Mouse (Mus musculus) forebrain, embryonic 13.5 days (tissue): ENCODE measurements around the gene Il25. TPM values are rescaled to one million over a fixed set of nuclear protein-coding genes. Genes with fewer than 3 reads are reported as not detected.
"Not testable (repeated sequence)": the region's sequence is repeated elsewhere in the genome, so short reads cannot be mapped to it uniquely, and the experiment has no call there.

Experiments
- ATAC-seq: fragments of 200-750 bp; cut with Nextera tagmentation; 2 replicates; pipeline ENCODE4 v1.8.0; 2017
- H3K27ac ChIP-seq: fragments of 300-500 bp; sonication (generic); 2 replicates; pipeline ENCODE4 v1.5.1; 2015; ENCODE audit warnings: inconsistent platforms, mild to moderate bottlenecking, moderate library complexity
- H3K27me3 ChIP-seq: fragments of 300-500 bp; sonication (generic); 2 replicates; pipeline ENCODE4 v1.6.1; 2015; ENCODE audit warnings: mild to moderate bottlenecking, inconsistent platforms
- H3K36me3 ChIP-seq: fragments of 300-500 bp; sonication (generic); 2 replicates; pipeline ENCODE4 v1.6.1; 2015; ENCODE audit warnings: mild to moderate bottlenecking, inconsistent platforms; ENCODE audit not compliant: poor library complexity, severe bottlenecking
- H3K4me1 ChIP-seq: fragments of 300-500 bp; sonication (generic); 2 replicates; pipeline ENCODE4 v1.6.1; 2015; ENCODE audit warnings: inconsistent platforms
- H3K4me2 ChIP-seq: fragments of 300-500 bp; sonication (generic); 2 replicates; pipeline ENCODE4 v1.6.1; 2015; ENCODE audit warnings: inconsistent platforms, mild to moderate bottlenecking, moderate library complexity
- H3K4me3 ChIP-seq: fragments of 300-500 bp; sonication (generic); 2 replicates; pipeline ENCODE4 v1.5.1; 2015; ENCODE audit warnings: mild to moderate bottlenecking, inconsistent platforms
- H3K9ac ChIP-seq: fragments of 300-500 bp; sonication (generic); 2 replicates; pipeline ENCODE4 v1.6.1; 2015; ENCODE audit warnings: mild to moderate bottlenecking, inconsistent platforms
- H3K9me3 ChIP-seq: fragments of 300-500 bp; sonication (generic); replicated peaks from 2 replicates; pipeline ENCODE4 v1.6.1; 2016; ENCODE audit warnings: inconsistent platforms
- WGBS: fragments of 180-500 bp; shearing (Covaris S2); methylation state at CpG from one replicate; pipeline ENCODE4 v1.1.7; 2015; 5-methylcytosine and 5-hydroxymethylcytosine counted together
- polyA plus RNA-seq: library from polyadenylated mRNA; unstranded; fragments of >200 nt; fragmentation: Nextera tagmentation; extraction: Ambion mirVana; gene quantifications from 2 replicates; pipeline ENCODE4 v1.2.1, GENCODE M21; 2015

Il25 gene
- polyA plus RNA-seq, 1 experiment from 2014 or later, result 0.52 TPM

DNA sequence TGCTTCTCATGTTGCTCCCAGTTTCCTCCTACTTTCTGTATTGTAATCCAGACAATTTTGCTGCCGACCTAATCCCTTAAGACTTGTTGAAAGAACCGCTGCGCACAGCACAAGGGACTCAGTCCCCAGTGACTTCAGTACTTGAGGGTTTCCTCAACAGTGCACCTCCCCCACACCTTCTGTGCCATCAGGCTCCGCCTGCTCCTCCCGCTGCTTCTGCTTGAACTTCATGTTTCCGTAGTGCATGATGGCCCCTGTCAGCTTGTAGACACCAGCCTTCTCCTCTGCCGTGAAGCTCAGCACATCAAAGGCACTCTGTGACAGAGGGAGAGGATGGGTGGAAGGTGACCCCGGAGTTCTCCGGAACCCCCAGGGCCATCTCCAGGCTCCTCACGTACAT is 28.3 kb downstream of the Il25 start:
- WGBS, result 73% methylated on average over 10 of the region's 10 CpGs
- H3K4me3 ChIP-seq, result no peak overlapping the region
- no peaks in the 10 kb centered on the region for H3K27me3 ChIP-seq
- no peak overlapping the region for H3K9ac ChIP-seq
- H3K4me2 ChIP-seq, result no peak overlapping the region
- H3K4me1 ChIP-seq, result no peaks in the 10 kb centered on the region
- no peak for ATAC-seq
- H3K27ac ChIP-seq, result no peak overlapping the region
- no peaks in the 10 kb centered on the region for H3K36me3 ChIP-seq
- H3K9me3 ChIP-seq, result no peaks in the 10 kb centered on the region

GRCm38 (mm10) chr14:54961487-54961886 is 29.0 kb downstream of the Il25 start:
- WGBS, result 85% methylated on average over 5 of the region's 5 CpGs

GRCm38 (mm10) chr14:54962714-54963113 is 30.2 kb downstream of the Il25 start:
- Histone ChIP-seq H3K9ac (no peak overlapping the region), H3K27me3 (no peaks in the 10 kb centered on the region), H3K27ac (no peak overlapping the region), H3K36me3 (no peaks in the 10 kb centered on the region), H3K4me1 (no peaks in the 10 kb centered on the region), H3K4me2 (no peak overlapping the region), H3K4me3 (no peak overlapping the region), H3K9me3 (no peaks in the 10 kb centered on the region)
- ATAC-seq, result no peak
- WGBS, result 88% methylated on average over 7 of the region's 7 CpGs

More at GRCm38 (mm10) chr14:54961487-54961886, 29.0 kb downstream of the Il25 start:
- no peaks in the 10 kb centered on the region for H3K36me3 ChIP-seq
- H3K4me1 ChIP-seq, result no peaks in the 10 kb centered on the region
- H3K9me3 ChIP-seq, result no peaks in the 10 kb centered on the region
- H3K4me3 ChIP-seq, result no peak overlapping the region
- H3K27ac ChIP-seq, result no peak overlapping the region
- no peak overlapping the region for H3K9ac ChIP-seq
- no peak overlapping the region for H3K4me2 ChIP-seq
- ATAC-seq, result no peak
- no peaks in the 10 kb centered on the region for H3K27me3 ChIP-seq

- no peaks in the 10 kb centered on the region for H3K9me3 ChIP-seq
- H3K27ac ChIP-seq, result no peak overlapping the region
- no peaks in the 10 kb centered on the region for H3K4me1 ChIP-seq
- H3K9ac ChIP-seq, result no peak overlapping the region
- no peaks in the 10 kb centered on the region for H3K27me3 ChIP-seq
- no peak overlapping the region for H3K4me3 ChIP-seq
- 88% methylated on average over 11 of the region's 11 CpGs for WGBS
- H3K4me2 ChIP-seq, result no peak overlapping the region
- ATAC-seq, result no peak
- H3K36me3 ChIP-seq, result no peaks in the 10 kb centered on the region
These were observed 31.2 kb downstream of the Il25 start for GRCm38 (mm10) chr14:54963727-54964126.

GRCm38 (mm10) chr14:54965044-54965443 is 32.5 kb downstream of the Il25 start:
- ATAC-seq, result no peak
- no peak overlapping the region for H3K9ac ChIP-seq
- no peak overlapping the region for H3K27ac ChIP-seq
- H3K9me3 ChIP-seq, result no peaks in the 10 kb centered on the region
- no peaks in the 10 kb centered on the region for H3K36me3 ChIP-seq
- no peak overlapping the region for H3K4me2 ChIP-seq
- no peaks in the 10 kb centered on the region for H3K4me1 ChIP-seq
- no peak overlapping the region for H3K4me3 ChIP-seq
- no peaks in the 10 kb centered on the region for H3K27me3 ChIP-seq
- 91% methylated on average over 15 of the region's 15 CpGs for WGBS

- 84% methylated on average over 6 of the region's 6 CpGs for WGBS
- no peak overlapping the region for H3K9ac ChIP-seq
These were observed 33.1 kb downstream of the Il25 start for GRCm38 (mm10) chr14:54965631-54966030.

GRCm38 (mm10) chr14:54966320-54966977 is 34.0 kb downstream of the Il25 start, which contains the start of gene Myh6:
Myh6 (minus strand) TSS chr14:54966927.
- no peak for ATAC-seq
- no peak within 1 kb of the TSS for H3K4me2 ChIP-seq
- H3K9ac ChIP-seq, result no peak within 1 kb of the TSS
- no peaks in the 10 kb centered on the region for H3K9me3 ChIP-seq
- no peak within 1 kb of the TSS for H3K4me3 ChIP-seq
- no peaks in the 10 kb centered on the region for H3K36me3 ChIP-seq
- H3K4me1 ChIP-seq, result no peaks in the 10 kb centered on the region
- WGBS, result 75% methylated on average over 7 of the region's 7 CpGs
- no peaks in the 10 kb centered on the region for H3K27me3 ChIP-seq
- no peak within 1 kb of the TSS for H3K27ac ChIP-seq

More at GRCm38 (mm10) chr14:54965631-54966030, 33.1 kb downstream of the Il25 start:
- no peaks in the 10 kb centered on the region for H3K27me3 ChIP-seq
- H3K9me3 ChIP-seq, result no peaks in the 10 kb centered on the region
- no peaks in the 10 kb centered on the region for H3K36me3 ChIP-seq
- no peak overlapping the region for H3K27ac ChIP-seq
- H3K4me3 ChIP-seq, result no peak overlapping the region
- H3K4me1 ChIP-seq, result no peaks in the 10 kb centered on the region
- no peak for ATAC-seq
- no peak overlapping the region for H3K4me2 ChIP-seq

DNA sequence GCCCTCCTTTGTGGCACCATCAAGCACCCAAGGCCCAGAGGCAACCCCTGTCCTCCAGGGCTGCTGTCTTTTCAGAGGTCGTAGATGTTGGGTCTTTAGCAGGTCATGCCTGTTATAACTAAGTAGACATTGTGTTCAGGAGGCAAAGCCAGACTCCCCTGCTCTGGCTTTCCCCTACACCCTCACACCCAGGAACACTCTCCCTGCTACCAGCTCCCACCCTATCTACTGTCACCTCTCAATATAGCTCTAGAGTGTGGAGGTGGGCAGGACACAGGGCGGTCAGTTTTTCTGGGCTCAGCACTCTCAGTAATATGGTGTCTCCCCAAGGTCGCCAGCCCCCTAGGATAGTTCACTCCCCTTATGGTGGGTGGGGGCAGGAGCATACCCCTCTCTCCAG is 35.4 kb downstream of the Il25 start:
- Histone ChIP-seq H3K4me1 (no peaks in the 10 kb centered on the region), H3K27ac (no peak overlapping the region), H3K4me3 (no peak overlapping the region), H3K9ac (no peak overlapping the region), H3K9me3 (no peaks in the 10 kb centered on the region), H3K36me3 (no peaks in the 10 kb centered on the region), H3K4me2 (no peak overlapping the region), H3K27me3 (no peaks in the 10 kb centered on the region)
- WGBS, result 91% methylated on average over 3 of the region's 3 CpGs
- no peak for ATAC-seq

DNA sequence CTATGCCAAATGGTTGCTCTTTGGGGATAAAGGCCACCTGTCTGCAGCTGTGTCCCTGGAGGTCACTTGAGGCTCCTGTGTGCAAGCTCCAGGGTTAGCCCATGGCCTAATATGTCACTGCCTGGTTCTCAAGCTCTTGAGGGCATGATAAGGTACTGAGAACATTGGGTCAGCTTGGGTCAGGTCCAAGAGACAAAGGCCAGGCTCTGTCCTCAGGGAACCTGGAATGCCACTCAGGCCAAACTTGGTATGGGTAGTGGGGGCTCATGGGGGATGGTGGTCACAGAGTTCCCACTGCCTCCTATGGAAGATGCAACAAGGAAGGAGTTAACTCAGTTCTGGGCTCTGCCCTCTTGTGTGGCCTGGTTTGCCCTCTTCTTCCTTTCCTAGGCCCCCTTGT is 35.8 kb downstream of the Il25 start:
- ATAC-seq, result no peak
- no peaks in the 10 kb centered on the region for H3K36me3 ChIP-seq
- H3K9ac ChIP-seq, result no peak overlapping the region
- 0 out of 2 replicates have a peak, but pooled peaks cover 1% of the 10 kb centered on the region for H3K4me1 ChIP-seq
- no peaks in the 10 kb centered on the region for H3K27me3 ChIP-seq
- no peak overlapping the region for H3K4me3 ChIP-seq
- H3K27ac ChIP-seq, result no peak overlapping the region
- no peak overlapping the region for H3K4me2 ChIP-seq
- H3K9me3 ChIP-seq, result no peaks in the 10 kb centered on the region

DNA sequence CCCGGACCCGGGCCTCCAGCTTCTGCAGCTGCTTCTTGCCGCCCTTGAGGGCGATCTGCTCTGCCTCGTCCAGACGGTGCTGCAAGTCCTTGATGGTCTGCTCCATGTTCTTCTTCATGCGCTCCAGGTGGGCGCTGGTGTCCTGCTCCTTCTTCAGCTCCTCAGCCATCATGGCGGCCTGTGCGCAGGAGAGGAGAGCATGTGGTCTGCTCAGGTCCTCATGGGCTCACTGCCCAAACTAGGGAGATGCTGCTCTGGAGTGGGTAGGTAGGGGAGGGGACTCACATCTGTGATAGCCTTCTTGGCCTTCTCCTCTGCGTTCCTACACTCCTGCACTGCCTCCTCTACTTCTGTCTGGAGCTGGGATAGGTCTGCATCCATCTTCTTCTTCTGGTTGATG is 40.3 kb downstream of the Il25 start:
- not testable (repeated sequence) for H3K9ac ChIP-seq, H3K9me3 ChIP-seq, H3K36me3 ChIP-seq, H3K4me3 ChIP-seq, H3K27ac ChIP-seq, H3K4me2 ChIP-seq, H3K27me3 ChIP-seq, ATAC-seq
- 95% methylated on average over 9 of the region's 11 CpGs for WGBS
- H3K4me1 ChIP-seq, result peaks cover 15% of the 10 kb centered on the region

DNA sequence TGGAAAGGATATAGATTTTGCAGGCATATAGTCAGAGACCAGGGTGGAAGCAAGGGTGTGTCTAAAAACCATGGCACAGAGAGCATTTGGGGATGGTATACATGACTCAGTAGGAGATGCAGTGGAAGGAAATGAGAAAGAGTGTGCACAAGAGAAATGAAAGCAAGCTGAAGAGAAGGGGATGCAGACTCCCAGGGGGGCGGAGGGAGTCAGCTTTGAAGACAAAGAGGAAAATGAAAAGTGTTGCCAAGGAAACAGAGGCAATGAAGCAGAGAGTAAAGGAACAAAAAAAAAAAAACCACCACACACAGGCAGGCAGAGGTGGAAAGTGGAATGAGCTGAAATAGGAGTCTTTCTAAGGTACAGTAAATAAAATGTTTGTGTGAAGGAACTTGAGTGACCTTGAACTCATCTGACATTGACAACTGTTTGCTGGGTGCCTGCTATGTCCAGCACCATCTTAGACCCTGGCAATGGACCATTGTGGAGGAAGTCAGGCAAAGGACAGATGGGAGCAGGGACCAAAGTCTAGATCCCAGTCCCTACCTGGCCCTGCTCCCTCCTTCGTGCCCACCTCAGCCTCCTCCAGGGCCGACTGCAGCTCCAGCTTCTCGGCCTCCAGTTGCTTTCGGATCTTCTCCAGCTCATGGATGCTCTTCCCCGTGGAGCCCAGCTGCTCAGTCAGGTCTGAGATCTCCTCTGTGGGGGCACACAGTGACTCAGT is 41.7 kb downstream of the Il25 start:
- Histone ChIP-seq H3K36me3 (no peaks in the 10 kb centered on the region), H3K4me2 (peak overlapping the region; percentile 14; the same call in 1 of the 2 replicates), H3K27ac (peak overlapping the region; percentile 72), H3K4me1 (peaks cover 15% of the 10 kb centered on the region), H3K27me3 (no peaks in the 10 kb centered on the region), H3K4me3 (no peak overlapping the region), H3K9ac (0 out of 2 replicates have a peak overlapping the region, but pooled peaks have one; percentile 21), H3K9me3 (no peaks in the 10 kb centered on the region)
- 71% methylated on average over 6 of the region's 6 CpGs for WGBS
- ATAC-seq, result peak; percentile 63; the same call in 1 of the 2 replicates

- Histone ChIP-seq H3K4me1 (peaks cover 15% of the 10 kb centered on the region), H3K27ac (no peak within 1 kb of the TSS), H3K4me3 (no peak within 1 kb of the TSS), H3K36me3 (no peaks in the 10 kb centered on the region), H3K27me3 (no peaks in the 10 kb centered on the region), H3K9ac (no peak within 1 kb of the TSS), H3K4me2 (no peak within 1 kb of the TSS), H3K9me3 (no peaks in the 10 kb centered on the region)
- no peak for ATAC-seq
- WGBS, result 73% methylated on average over 1 of the region's 1 CpGs
These were observed 44.1 kb downstream of the Il25 start, which contains the start of gene Gm17428 for GRCm38 (mm10) chr14:54976633-54977032. Gm17428 (plus strand) TSS chr14:54976933.
